Mouse (Mus musculus) splenic B cell, adult 2 months (primary cell): ENCODE measurements around the gene Sptbn1.

Experiments used
- DNase-seq: peaks from one replicate; pipeline ENCODE4 v3.0.0-alpha.2; 2011; ENCODE audit warnings: low read depth, low spot score
- H3K27me3 ChIP-seq: 2 replicates; pipeline ENCODE4 v1.6.1; 2012; ENCODE audit warnings: mild to moderate bottlenecking, low read length, moderate library complexity, mixed read lengths; ENCODE audit not compliant: control insufficient read depth, poor library complexity, insufficient read depth, severe bottlenecking
- H3K36me3 ChIP-seq: 2 replicates; pipeline ENCODE4 v1.6.1; 2012; ENCODE audit warnings: mild to moderate bottlenecking, low read length, moderate library complexity, mixed read lengths; ENCODE audit not compliant: control insufficient read depth, poor library complexity, insufficient read depth, severe bottlenecking

The Sptbn1 gene

DNA sequence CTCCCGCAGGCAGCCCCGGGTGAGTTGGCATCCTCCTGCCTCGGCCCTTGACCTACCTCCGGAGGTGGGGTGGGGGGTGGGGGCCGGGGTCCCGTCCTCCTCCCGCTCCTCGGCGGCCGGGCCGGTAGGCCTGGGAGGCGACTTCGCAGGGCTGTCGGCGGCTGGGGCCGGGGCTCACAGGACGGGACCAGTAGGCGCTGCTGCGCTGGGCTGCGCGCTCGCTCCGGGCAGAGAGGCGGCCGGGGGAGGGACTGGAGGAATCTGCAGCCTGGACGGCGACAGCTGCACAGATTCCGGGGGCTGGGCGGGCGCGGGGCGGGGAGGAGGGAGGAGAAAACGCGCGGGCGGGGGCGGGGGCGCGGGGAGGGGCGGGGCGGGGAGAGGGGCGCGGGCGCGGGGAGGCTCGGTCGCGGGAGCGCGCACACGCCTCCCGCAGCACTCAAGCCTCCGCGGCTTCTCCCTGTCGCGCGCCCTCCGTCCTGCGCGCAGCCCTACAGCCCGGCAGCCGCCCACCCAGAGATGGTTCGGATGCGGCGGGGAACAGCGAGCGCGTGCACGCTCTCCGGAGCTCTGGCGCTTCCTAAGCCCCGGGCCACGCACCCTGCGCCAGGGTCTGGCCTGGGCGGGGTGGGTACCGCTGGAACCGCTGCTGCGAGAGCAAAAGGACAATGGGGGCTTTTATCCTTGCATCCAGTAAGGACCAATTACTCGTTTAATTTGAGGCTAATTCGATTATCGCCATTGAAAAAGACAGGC, at the start of gene Sptbn1:
TSS of gene Sptbn1 (minus strand) at position 284 of the 756 bp plus-strand sequence.
- peak; percentile 31 for DNase-seq
- H3K27me3 ChIP-seq = no peaks in the 10 kb centered on the region; the same call in 1 of the 2 replicates
- H3K36me3 ChIP-seq = no peaks in the 10 kb centered on the region

DNA sequence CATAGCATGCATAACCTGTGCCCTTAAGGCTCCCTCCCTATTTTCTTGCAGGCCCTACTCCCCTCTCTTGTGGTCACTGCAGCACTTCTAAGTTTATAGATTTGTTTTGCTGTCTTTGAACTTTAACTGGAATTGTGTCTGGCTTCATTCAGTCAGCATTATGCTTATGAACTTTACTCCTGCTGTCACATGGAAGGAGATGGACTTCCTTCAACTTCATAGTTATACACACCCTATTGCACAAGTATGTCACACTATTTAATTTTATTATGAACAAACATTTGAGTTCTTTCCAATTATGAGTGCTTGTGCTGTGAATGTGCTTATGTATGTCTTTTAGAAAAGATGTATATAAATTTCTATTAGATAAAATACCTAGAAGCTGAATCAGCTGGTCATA, 26.3 kb upstream of the Sptbn1 start:
- Histone ChIP-seq H3K36me3 (no peaks in the 10 kb centered on the region), H3K27me3 (no peaks in the 10 kb centered on the region)
- no peak for DNase-seq

DNA sequence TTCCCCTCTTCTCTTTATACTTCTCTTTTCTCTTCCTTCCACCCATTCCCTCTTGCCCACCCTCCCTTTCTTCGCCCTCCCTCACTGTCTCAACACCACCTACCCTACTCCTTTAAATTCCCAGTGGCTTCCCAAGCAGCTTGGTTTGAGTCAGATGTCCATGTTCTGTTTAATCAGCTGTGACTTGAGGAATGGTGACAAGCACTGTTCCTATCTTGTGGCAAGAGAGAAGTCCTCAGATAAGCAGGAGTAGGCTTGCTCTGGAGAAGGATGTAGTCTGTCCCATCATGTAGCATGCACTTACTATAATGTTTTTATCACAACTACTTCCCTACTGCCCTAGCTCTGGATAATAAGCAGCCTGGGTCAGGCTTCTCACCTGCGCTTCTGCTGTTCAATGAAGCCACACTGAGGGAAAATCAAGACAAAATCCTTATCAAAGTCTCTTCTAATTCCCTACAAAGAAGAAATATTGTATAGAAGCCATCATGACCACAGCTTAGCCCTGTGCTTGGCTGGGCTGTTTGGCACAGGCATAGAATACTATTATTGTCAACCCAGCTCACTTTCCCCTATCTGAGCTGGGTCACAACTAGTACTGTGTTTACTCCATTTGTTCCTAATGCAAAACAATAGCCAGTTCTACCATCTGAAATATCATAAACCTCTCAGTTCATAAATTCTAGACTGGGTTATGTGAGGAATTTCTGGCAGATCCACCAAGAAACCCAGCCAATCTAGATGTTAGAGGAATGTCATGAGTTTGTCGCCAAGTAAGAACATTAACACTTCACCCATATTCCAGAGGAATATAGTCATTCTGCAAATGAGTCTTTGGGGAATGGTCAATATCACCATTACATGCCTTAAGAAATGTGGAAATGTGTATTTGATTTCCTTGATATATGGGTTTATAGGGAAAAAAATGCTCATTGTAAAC, 24.5 kb upstream of the Sptbn1 start:
- H3K27me3 ChIP-seq = no peaks in the 10 kb centered on the region
- no peak for DNase-seq
- no peaks in the 10 kb centered on the region for H3K36me3 ChIP-seq

DNA sequence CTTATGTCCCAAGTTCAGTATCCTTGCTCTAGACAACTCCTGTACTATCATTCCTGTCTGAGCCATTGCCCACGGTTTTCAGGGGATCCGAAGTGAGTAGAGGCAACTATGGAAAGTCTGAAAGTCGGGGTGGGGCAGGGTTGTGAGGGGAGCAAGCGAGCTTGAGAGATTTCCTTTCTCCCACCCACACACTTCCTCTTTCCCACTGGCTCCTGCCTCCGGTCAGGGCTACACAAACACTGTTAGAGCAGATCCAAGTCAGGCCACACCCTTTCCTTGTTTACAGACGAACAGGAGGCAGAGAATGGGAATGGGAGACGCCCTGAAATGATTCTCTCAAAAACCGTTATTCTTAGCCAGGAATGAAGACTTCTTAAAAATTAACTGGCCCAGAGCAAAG, 23.2 kb upstream of the Sptbn1 start:
- no peaks in the 10 kb centered on the region for H3K36me3 ChIP-seq
- no peak for DNase-seq
- no peaks in the 10 kb centered on the region for H3K27me3 ChIP-seq

DNA sequence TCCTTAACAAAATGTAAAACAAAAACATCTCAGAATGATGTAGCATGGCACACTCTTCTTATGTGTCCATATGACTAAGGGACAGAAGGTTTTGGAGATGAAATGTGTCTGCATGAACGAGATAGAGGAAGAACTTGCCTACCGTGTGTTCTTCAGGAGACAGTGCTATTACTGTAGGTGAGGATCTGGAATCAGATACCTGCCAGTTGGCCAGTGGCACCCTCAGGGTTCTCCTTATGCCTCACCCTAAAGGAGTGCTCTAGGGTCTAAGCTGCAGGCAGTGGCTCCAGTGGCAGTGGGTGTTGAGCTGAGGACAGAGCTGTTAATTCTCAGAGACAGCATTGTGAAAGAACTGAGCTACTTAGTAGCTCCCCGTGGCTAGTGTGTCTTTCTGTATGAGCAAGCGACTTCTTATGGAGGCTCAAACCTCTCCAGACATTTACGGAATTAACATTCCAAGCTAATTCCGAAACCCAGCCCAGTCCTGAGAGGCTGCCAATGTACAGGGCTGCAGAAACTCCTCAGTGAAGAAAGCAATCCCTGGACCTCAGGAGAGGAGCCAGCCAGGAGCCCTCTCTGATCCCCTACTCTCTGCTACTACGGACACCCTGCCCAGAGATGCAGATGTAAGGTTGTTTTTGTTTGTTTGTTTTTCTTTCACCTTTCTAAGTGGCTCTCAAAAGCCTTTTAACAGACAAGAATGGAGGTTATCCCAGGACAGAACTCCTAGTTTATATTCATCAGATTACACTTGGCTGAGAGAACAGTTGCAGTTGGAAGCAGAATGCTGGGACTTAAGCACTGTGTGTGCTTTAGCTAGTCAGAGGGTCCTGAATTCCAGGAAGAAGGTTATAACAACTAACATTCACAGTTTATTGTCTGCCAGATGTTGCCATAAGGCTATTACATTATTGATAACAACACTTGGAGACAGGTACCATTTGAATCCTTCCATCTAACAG, 21.8 kb upstream of the Sptbn1 start:
- Histone ChIP-seq H3K27me3 (no peaks in the 10 kb centered on the region), H3K36me3 (no peaks in the 10 kb centered on the region)
- no peak for DNase-seq

DNA sequence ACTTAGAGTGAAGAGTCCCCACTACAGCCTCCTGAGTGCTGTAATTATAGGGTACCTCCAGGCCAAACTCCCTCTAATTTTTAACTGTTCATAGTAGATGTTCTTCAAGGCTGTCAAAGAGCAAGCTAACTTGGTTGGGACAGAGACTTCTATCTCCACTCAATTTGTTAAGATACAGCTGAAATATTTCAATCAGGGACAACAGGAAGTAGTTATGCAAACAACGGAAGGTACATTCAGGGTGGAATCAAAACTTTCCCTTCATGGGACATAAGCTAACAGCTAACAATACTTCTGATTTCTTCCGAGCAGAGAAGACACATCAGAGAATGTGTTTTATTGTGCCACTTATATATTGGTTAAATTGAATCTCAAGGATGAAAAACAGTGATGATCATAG, 20.1 kb upstream of the Sptbn1 start:
- H3K36me3 ChIP-seq = no peaks in the 10 kb centered on the region
- DNase-seq = no peak
- H3K27me3 ChIP-seq = no peaks in the 10 kb centered on the region

DNA sequence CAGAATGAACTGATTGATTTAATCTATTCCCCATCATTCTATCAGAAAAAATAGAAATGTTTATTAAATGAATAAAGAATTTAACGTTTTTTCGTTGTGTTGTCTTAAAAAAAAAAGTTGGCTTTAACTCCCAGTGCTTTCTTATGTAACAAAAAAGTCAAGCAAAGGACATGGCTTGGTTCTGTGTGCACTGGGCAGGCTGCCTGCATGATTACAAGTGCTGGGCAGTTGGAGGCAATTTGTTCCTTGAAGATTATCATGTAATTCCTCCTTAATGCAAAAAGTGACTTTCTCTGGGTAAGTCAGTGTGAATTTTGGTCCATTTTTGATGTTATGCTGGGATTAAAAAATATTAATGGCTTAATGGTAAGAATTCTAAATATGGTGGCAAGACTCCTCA, 15.7 kb upstream of the Sptbn1 start:
- Histone ChIP-seq H3K36me3 (no peaks in the 10 kb centered on the region), H3K27me3 (no peaks in the 10 kb centered on the region)
- DNase-seq = no peak

DNA sequence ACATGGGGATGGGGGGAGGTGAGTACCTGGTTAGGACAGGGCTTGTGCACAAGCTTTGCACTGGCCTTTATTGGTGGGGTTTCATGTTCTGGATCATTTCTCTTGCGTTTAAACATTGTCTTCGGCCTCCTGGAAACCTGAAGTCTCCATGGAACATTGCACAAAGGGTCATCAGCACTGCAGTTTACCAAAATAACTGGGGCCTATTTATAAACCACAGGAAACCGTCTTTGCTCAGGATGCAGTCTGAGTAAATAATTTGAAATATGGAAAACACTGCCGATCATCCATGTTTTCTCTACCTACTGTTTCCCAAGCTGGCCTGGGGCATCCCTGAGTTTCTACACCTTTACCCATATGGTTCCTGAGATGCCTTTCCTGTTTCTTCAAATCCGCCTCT, 13.1 kb upstream of the Sptbn1 start:
- Histone ChIP-seq H3K36me3 (no peaks in the 10 kb centered on the region), H3K27me3 (no peaks in the 10 kb centered on the region)
- no peak for DNase-seq

DNA sequence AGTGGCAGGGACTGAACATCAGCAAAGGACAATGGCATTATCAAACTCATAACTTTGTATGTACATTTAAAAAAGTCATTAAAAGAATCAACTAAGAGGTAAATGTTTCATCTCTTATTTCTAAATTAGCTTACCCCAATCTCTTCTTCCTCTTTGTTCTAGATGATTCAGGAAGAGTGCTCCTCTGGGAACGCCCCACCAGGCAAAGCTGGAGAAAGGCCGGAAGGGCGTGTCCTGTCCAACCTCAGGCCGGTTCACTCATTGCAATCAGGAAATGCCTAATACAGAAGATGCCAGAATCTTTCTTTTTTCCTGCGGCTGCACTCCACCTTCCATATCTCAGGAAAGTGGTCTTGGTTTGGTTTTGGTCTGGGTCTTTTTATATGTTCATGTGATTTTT, 11.3 kb upstream of the Sptbn1 start:
- no peaks in the 10 kb centered on the region for H3K27me3 ChIP-seq
- no peaks in the 10 kb centered on the region for H3K36me3 ChIP-seq
- DNase-seq = no peak

DNA sequence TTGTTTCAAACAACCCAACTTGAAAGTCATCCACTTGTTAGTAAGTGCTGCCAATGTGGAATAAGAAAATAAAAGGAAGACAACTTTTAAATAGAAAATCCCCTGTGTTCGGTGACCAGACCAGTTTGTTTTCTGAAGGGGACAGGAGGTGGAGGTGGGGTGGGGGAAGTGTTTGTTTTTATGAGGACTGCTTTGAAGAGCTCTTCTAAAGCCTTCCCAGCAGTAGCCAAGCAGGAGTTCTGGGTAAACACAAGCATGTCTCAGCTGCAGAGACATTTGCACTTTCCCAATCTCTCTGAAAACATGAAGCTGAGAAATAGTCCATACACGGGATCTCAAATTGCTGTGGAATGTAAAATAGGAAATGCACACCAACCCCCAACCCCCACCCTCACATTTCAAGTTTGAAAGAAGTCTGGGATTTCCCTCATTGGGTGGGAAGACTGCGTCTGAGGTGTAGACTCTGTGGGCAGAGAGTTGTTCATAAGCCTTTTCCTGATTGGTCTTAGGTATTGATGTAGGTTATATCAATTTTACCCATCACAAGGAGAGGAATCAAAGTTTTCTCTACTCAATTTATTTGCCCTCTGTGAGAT, 7.6 kb upstream of the Sptbn1 start:
- H3K27me3 ChIP-seq = no peaks in the 10 kb centered on the region
- H3K36me3 ChIP-seq = no peaks in the 10 kb centered on the region
- DNase-seq = no peak

DNA sequence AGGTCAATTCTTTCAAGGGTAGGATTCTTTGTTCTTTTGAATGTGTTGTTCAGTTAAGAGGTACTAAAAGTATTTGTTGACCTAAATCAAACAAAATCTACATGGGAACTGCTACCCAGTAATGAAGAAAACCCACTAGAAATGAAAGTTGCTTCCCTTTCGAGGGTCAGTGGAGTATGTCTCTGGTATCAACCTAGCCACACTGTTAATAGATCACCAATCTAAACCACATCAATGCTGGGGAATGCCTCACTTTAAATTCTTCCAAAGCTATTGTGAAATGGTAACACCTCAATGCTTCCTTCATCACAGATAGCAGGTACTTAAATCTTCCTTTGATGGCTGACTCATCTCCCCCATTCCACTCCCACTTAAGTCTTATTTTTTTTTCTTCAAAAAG, 1.5 kb upstream of the Sptbn1 start:
- Histone ChIP-seq H3K36me3 (no peaks in the 10 kb centered on the region), H3K27me3 (no peaks in the 10 kb centered on the region; the same call in 1 of the 2 replicates)
- DNase-seq = no peak

DNA sequence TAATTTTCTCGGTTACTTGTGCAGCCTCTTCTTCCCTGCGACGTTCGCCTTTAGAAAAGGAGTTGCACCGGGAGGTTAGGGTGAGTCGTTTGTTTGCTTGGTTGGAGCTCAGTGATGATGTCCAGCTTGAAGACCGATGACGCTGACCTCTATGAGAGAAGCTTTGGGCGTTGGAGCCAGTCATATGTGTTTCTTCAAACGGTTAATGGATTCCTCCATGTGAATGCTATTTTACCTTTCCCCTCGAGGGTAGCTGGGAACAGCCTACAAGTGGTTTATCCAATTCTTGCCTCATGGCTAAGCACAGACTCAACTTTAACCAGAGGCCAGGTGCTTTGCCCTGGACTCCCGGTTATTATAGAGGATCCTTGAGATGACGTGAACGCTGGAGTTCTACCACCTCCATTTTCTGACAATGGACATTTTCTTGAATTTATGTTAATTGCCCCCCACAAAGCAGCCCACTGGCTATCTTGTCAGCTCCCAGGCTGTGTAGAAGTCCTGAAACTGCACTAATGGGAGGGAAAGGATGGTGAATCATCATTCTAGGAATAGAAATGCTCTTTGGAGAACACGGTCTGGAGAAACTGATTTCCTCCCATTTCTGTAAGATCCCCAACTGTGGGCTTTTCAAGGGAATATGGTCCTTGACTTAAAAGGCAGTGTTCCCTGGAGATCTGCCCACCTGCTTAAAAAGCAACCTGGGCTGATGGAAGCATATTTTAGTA, 837 bp upstream of the Sptbn1 start:
- DNase-seq = peak; percentile 5
- no peaks in the 10 kb centered on the region; the same call in 1 of the 2 replicates for H3K27me3 ChIP-seq
- H3K36me3 ChIP-seq = no peaks in the 10 kb centered on the region

DNA sequence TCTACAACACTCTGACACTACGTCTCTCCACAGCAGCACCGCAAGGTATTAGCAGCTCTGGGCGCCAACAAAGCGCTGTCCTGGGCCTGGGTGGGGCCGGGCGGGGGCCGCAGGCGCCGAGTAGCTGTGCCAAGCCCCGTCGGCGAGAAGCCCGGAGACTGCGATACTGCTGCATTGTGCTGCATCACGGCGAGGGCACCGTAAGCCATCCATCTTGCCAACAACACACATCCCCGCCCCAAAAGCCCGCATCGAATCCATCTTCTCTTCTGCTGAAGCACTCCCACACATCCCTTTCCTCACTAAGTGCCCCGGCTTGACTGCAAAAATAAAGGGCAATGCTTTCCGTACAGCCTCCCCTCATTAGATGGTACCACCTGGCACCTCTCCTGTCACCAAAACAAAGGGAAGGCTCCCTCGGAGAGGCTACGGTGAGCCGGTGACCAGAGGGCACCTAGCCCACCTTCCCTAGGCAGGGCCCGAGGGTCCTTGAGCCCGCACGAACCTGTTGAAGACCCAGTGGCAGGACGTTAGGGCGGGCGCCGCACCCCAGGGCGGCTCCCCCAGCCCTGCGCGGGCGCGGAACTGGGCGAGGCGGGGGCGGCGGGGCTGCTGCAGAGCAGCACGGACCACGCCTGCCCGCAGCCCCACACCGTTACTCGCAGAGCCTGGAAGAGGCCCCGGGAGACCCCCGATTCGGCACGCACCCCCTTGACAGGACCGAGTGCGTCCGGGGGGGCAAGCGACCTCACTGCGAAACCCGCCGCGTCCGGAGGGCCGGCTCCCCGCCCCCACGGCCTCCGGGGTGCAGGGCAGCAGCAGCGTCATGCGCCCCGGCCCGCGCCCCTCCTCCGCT, 711 bp downstream of the Sptbn1 start:
- DNase-seq = peak; percentile 17
- Histone ChIP-seq H3K27me3 (no peaks in the 10 kb centered on the region; the same call in 1 of the 2 replicates), H3K36me3 (no peaks in the 10 kb centered on the region)
